Mouse (Mus musculus) neural tube, embryonic 15.5 days (tissue): ENCODE measurements at regions not wholly inside any gene's neighbourhood (a gene's known extent, or its start where the extent isn't known, plus 50 kb on each side); places are given as distances from the start of the nearest gene placed in this dataset.
A peak's percentile ranks its signal among the peaks of the same experiment; 100 is the strongest.

Experiments
- ATAC-seq: fragments of 200-750 bp; cut with Nextera tagmentation; 2 replicates; pipeline ENCODE4 v1.8.0; 2017; ENCODE audit warnings: mild to moderate bottlenecking, moderate TSS enrichment, moderate library complexity; ENCODE audit not compliant: low FRiP score
- H3K27ac ChIP-seq: fragments of 300-500 bp; sonication (generic); replicated peaks from 2 replicates; pipeline ENCODE4 v1.5.1; 2015; ENCODE audit warnings: mild to moderate bottlenecking, inconsistent platforms
- H3K27me3 ChIP-seq: fragments of 300-500 bp; sonication (generic); replicated peaks from 2 replicates; pipeline ENCODE4 v1.6.1; 2015; ENCODE audit warnings: inconsistent platforms
- H3K36me3 ChIP-seq: fragments of 300-500 bp; sonication (generic); 2 replicates; pipeline ENCODE4 v1.6.1; 2015; ENCODE audit warnings: inconsistent platforms
- H3K4me1 ChIP-seq: fragments of 300-500 bp; sonication (generic); 2 replicates; pipeline ENCODE4 v1.6.1; 2015; ENCODE audit warnings: inconsistent platforms
- H3K4me2 ChIP-seq: fragments of 300-500 bp; sonication (generic); 2 replicates; pipeline ENCODE4 v1.6.1; 2015; ENCODE audit warnings: inconsistent platforms, mild to moderate bottlenecking, moderate library complexity
- H3K4me3 ChIP-seq: fragments of 300-500 bp; sonication (generic); replicated peaks from 2 replicates; pipeline ENCODE4 v1.5.1; 2015; ENCODE audit warnings: mild to moderate bottlenecking, inconsistent platforms
- H3K9ac ChIP-seq: fragments of 300-500 bp; sonication (generic); replicated peaks from 2 replicates; pipeline ENCODE4 v1.6.1; 2015; ENCODE audit warnings: mild to moderate bottlenecking, inconsistent platforms
- H3K9me3 ChIP-seq: fragments of 300-500 bp; sonication (generic); replicated peaks from 2 replicates; pipeline ENCODE4 v1.6.1; 2016; ENCODE audit warnings: inconsistent platforms
- WGBS: fragments of 180-500 bp; shearing (Covaris S2); methylation state at CpG from one replicate; pipeline ENCODE4 v1.1.7; 2015; ENCODE audit warnings: mixed read lengths; 5-methylcytosine and 5-hydroxymethylcytosine counted together

GRCm38 (mm10) chr4:95476071-95476724, 81.1 kb upstream of the Fggy start:
- no peak overlapping the region for H3K4me3 ChIP-seq
- ATAC-seq = no peak

GRCm38 (mm10) chr4:95483571-95483970, 73.7 kb upstream of the Fggy start:
- Histone ChIP-seq H3K36me3 (no peaks in the 10 kb centered on the region), H3K27me3 (no peaks in the 10 kb centered on the region), H3K27ac (no peak overlapping the region), H3K9me3 (no peaks in the 10 kb centered on the region), H3K9ac (no peak overlapping the region), H3K4me3 (no peak overlapping the region), H3K4me1 (0 out of 2 replicates have a peak, but pooled peaks cover 2% of the 10 kb centered on the region), H3K4me2 (no peak overlapping the region)
- no peak for ATAC-seq
- WGBS = 78% methylated on average over 6 of the region's 6 CpGs

More at GRCm38 (mm10) chr4:95476071-95476724, 81.1 kb upstream of the Fggy start:
- Histone ChIP-seq H3K9me3 (no peaks in the 10 kb centered on the region), H3K36me3 (no peaks in the 10 kb centered on the region), H3K27ac (no peak overlapping the region), H3K27me3 (no peaks in the 10 kb centered on the region), H3K4me2 (no peak overlapping the region), H3K4me1 (peaks cover 7% of the 10 kb centered on the region; the same call in 1 of the 2 replicates), H3K9ac (no peak overlapping the region)
- WGBS = 53% methylated on average over 12 of the region's 12 CpGs

GRCm38 (mm10) chr4:95487323-95487722, 70.0 kb upstream of the Fggy start:
- Histone ChIP-seq H3K27ac (no peak overlapping the region), H3K27me3 (no peaks in the 10 kb centered on the region), H3K4me3 (no peak overlapping the region), H3K36me3 (no peaks in the 10 kb centered on the region), H3K4me2 (no peak overlapping the region), H3K9me3 (no peaks in the 10 kb centered on the region), H3K9ac (no peak overlapping the region), H3K4me1 (0 out of 2 replicates have a peak, but pooled peaks cover 2% of the 10 kb centered on the region)
- 0 out of 2 replicates have a peak, but pooled peaks have one; percentile 11 for ATAC-seq
- WGBS = 75% methylated on average over 7 of the region's 7 CpGs

- H3K4me3 ChIP-seq = no peak overlapping the region
- 68% methylated on average over 1 of the region's 1 CpGs for WGBS
- no peak overlapping the region for H3K9ac ChIP-seq
- no peak for ATAC-seq
- no peak overlapping the region for H3K27ac ChIP-seq
- no peaks in the 10 kb centered on the region for H3K36me3 ChIP-seq
- no peaks in the 10 kb centered on the region for H3K9me3 ChIP-seq
- H3K4me2 ChIP-seq = no peak overlapping the region
- 0 out of 2 replicates have a peak, but pooled peaks cover 2% of the 10 kb centered on the region for H3K4me1 ChIP-seq
- H3K27me3 ChIP-seq = no peaks in the 10 kb centered on the region
Measured at GRCm38 (mm10) chr4:95487969-95488368, 69.3 kb upstream of the Fggy start.

GRCm38 (mm10) chr4:95489059-95489458, 68.2 kb upstream of the Fggy start:
- Histone ChIP-seq H3K27me3 (no peaks in the 10 kb centered on the region), H3K27ac (no peak overlapping the region), H3K4me3 (no peak overlapping the region), H3K9ac (no peak overlapping the region), H3K4me1 (no peaks in the 10 kb centered on the region), H3K4me2 (no peak overlapping the region), H3K36me3 (no peaks in the 10 kb centered on the region), H3K9me3 (no peaks in the 10 kb centered on the region)
- 83% methylated on average over 2 of the region's 2 CpGs for WGBS
- ATAC-seq = no peak

GRCm38 (mm10) chr4:95500265-95500664, 57.0 kb upstream of the Fggy start:
- Histone ChIP-seq H3K4me1 (no peaks in the 10 kb centered on the region), H3K27me3 (no peaks in the 10 kb centered on the region), H3K9me3 (no peaks in the 10 kb centered on the region), H3K4me2 (no peak overlapping the region), H3K36me3 (no peaks in the 10 kb centered on the region), H3K27ac (no peak overlapping the region), H3K9ac (no peak overlapping the region), H3K4me3 (no peak overlapping the region)
- WGBS = 88% methylated on average over 3 of the region's 3 CpGs
- ATAC-seq = no peak

GRCm38 (mm10) chr4:95501164-95501563, 56.1 kb upstream of the Fggy start:
- no peaks in the 10 kb centered on the region for H3K27me3 ChIP-seq
- H3K36me3 ChIP-seq = no peaks in the 10 kb centered on the region
- ATAC-seq = no peak
- WGBS = 46% methylated on average over 2 of the region's 2 CpGs
- no peak overlapping the region for H3K9ac ChIP-seq
- H3K4me1 ChIP-seq = no peaks in the 10 kb centered on the region
- no peak overlapping the region for H3K4me3 ChIP-seq
- no peak overlapping the region for H3K27ac ChIP-seq
- no peak overlapping the region for H3K4me2 ChIP-seq
- H3K9me3 ChIP-seq = no peaks in the 10 kb centered on the region

- H3K27ac ChIP-seq = 0 out of 2 replicates have a peak overlapping the region, but pooled peaks have one; percentile 7
- H3K4me1 ChIP-seq = peaks cover 9% of the 10 kb centered on the region
- no peak overlapping the region for H3K9ac ChIP-seq
- WGBS = 19% methylated on average over 7 of the region's 7 CpGs
- ATAC-seq = peak; percentile 90
- H3K4me2 ChIP-seq = no peak overlapping the region
- no peaks in the 10 kb centered on the region for H3K36me3 ChIP-seq
- no peaks in the 10 kb centered on the region for H3K9me3 ChIP-seq
- H3K27me3 ChIP-seq = no peaks in the 10 kb centered on the region
- H3K4me3 ChIP-seq = no peak overlapping the region
Measured at GRCm38 (mm10) chr4:95507141-95507945, 50.0 kb upstream of the Fggy start.
